ENCODE assay signal across 17 mouse cellular contexts in genomic region chr15:15361841-15362240, GRCm38 (mm10).
"Had no signal": no experiment of that assay in that cellular context is flagged by ENCODE, and none has a peak within 500 bp of the region (broad histone marks: within the 10 kb centered on the region; RNA-seq: fewer than 3 reads in every experiment).

No protein-coding gene starts in this region.

- H3K4me2 ChIP-seq: liver, embryonic 15.5 days; lung, embryonic 15.5 days; midbrain, embryonic 12.5 days; midbrain, embryonic 15.5 days; stomach, embryonic 15.5 days had no signal

- H3K4me3 ChIP-seq: liver, embryonic 15.5 days; lung, embryonic 15.5 days; megakaryocyte, embryonic 14.5 days; midbrain, embryonic 12.5 days; midbrain, embryonic 15.5 days; stomach, embryonic 15.5 days had no signal

- DNase-seq: liver, postnatal 0 days; lung, adult 2 months; lung, postnatal 14 days; lung, postnatal 36 days; right cerebral cortex, postnatal 14 days; thymus, adult 2 months; thymus, postnatal 25 days; thymus, postnatal 4 days had no signal

- H3K27me3 ChIP-seq: liver, embryonic 15.5 days; lung, embryonic 15.5 days; megakaryocyte, embryonic 14.5 days; midbrain, embryonic 12.5 days; midbrain, embryonic 15.5 days; stomach, embryonic 15.5 days had no signal

- H3K4me1 ChIP-seq: liver, embryonic 15.5 days; lung, embryonic 15.5 days; megakaryocyte, embryonic 14.5 days; midbrain, embryonic 12.5 days; midbrain, embryonic 15.5 days; stomach, embryonic 15.5 days had no signal

- ATAC-seq: liver, postnatal 0 days; lung, postnatal 0 days; midbrain, embryonic 15.5 days had no signal

- H3K27ac ChIP-seq: liver, embryonic 15.5 days; lung, embryonic 15.5 days; macrophage; midbrain, embryonic 12.5 days; midbrain, embryonic 15.5 days; stomach, embryonic 15.5 days; stomach, postnatal 0 days had no signal

- H3K9me3 ChIP-seq: liver, embryonic 15.5 days; lung, embryonic 15.5 days; megakaryocyte, embryonic 14.5 days; midbrain, embryonic 12.5 days; midbrain, embryonic 15.5 days; stomach, embryonic 15.5 days had no signal

- H3K9ac ChIP-seq: liver, embryonic 15.5 days; liver, postnatal 0 days; lung, embryonic 15.5 days; midbrain, embryonic 12.5 days; midbrain, embryonic 15.5 days; stomach, embryonic 15.5 days had no signal

- H3K36me3 ChIP-seq: liver, embryonic 15.5 days; lung, embryonic 15.5 days; midbrain, embryonic 12.5 days; midbrain, embryonic 15.5 days; stomach, embryonic 15.5 days had no signal
